Mouse (Mus musculus): Measurements from ENCODE around the gene Dctn5. TPM values are rescaled to one million over a fixed set of nuclear protein-coding genes. Genes with fewer than 3 reads are reported as not detected.
"Not testable (repeated sequence)": the region's sequence is repeated elsewhere in the genome, so short reads cannot be mapped to it uniquely, and the experiment has no call there.

Gene Dctn5
- 140 and 141 TPM in 2 replicates for polyA plus RNA-seq (2014; fragmentation: Nextera tagmentation; extraction: Ambion mirVana)

DNA sequence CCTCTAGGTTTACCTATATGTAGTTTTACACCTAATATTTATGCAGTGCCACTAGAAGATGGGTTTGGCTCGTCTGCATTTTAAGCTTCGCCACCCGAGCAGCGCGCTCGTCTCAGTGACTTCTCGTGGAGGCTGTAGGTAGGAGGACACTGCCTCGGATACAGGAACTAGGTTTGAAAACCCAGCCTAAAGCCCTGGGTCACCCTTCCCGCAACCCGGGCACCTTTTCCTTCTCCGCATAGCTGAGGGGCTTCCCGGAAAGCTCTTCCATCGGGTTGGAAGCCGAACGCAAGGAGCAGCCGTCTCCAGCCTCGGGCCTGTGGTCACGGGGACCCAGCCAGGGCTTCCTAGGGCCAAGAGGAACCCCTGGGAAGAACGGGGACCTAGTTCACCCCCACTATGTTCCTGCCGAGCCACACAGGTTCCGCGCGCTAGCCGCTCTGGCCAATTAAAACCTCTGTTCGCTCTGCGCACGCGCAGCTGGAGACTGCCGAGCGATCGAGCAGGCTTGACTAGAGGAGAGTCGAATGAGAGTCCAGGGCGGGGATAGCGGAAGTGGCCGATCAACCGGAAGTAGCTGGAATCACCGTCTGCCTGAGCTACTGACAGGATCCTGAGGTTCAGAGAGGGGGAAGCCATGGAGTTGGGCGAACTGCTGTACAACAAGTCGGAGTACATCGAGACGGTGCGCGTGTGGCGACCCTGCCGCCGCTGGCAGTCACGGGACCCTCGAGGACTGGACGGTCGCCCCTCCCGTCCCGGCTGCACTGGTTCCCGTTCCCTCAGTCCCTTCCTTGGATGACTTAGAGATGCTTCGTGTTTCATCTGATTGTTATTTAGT is at the start of gene Dctn5, which contains the start of gene Palb2:
TSS of gene Dctn5 (plus strand) at position 545 of the 841 bp plus-strand sequence.
TSS of gene Palb2 (minus strand) at position 489 of the 841 bp plus-strand sequence.
- H3K4me1 ChIP-seq (ENCODE audit: control insufficient read depth, insufficient read depth, low read length): peaks cover 12% of the 10 kb centered on the region; the same call in 1 of the 2 replicates
- no peaks in the 10 kb centered on the region; the same call in 1 of the 2 replicates for H3K36me3 ChIP-seq (ENCODE audit: control insufficient read depth, insufficient read depth, low read length)
- peak within 1 kb of the TSS; percentile 86 for H3K9ac ChIP-seq (ENCODE audit: low read length)
- peak within 1 kb of the TSS; percentile 66 for H3K4me2 ChIP-seq
- no peaks in the 10 kb centered on the region for H3K27me3 ChIP-seq (ENCODE audit: control insufficient read depth, insufficient read depth, low read length)
- DNase-seq (ENCODE audit: low spot score, missing footprints): peak; percentile 100
- H3K9me3 ChIP-seq (ENCODE audit: control insufficient read depth, low read length): no peaks in the 10 kb centered on the region
- no peak within 1 kb of the TSS; the same call in 1 of the 2 replicates for H3K27ac ChIP-seq (ENCODE audit: low read depth, low read length)
- peak; percentile 97 for ATAC-seq (ENCODE audit: low FRiP score)
- peak within 1 kb of the TSS; percentile 73 for H3K4me3 ChIP-seq (ENCODE audit: low read depth, low read length)
- under 1% methylated on average over 54 of the region's 54 CpGs for WGBS

DNA sequence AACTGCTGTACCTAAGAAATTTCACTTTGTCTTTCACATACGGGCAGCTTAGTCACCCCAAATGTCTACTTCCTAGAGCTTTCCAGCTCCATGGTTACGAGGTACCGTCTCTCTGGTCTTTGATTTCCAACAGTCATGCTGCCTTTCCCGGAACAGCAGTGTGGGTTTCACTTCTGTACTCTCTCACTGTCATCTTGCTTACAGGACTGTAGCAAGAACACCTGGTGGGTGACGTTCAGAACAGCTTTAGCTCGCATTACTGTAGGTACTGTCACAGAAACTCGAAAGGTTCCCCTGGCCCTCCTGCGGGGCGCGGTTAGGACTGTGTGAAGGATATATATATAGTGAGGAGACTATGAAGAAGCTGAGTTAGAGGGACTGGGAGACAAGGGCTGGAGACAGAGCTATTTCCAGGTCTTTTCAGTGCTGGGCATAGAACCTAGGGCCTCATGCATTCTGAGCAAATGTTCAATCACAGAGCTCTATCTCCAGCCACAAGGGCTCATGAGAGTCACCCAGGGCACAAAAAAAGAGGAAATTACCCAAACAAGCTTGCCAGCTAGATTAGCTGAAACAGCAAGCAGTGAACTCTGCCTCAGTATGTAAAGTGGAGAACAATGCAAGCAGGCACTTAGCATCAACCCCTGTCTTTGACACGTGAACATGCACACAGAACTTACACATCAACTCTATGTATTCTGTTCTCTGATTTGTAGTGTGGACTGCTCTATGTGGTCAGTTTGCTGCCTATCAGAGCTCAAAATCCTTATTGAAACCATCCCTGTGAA is 45.5 kb upstream of the Dctn5 start:
- H3K9ac ChIP-seq (ENCODE audit: low read length): no peak overlapping the region
- no peaks in the 10 kb centered on the region for H3K4me1 ChIP-seq (ENCODE audit: control insufficient read depth, insufficient read depth, low read length)
- H3K4me2 ChIP-seq: no peak overlapping the region
- peak; percentile 81 for DNase-seq (ENCODE audit: low spot score, missing footprints)
- H3K27ac ChIP-seq (ENCODE audit: low read depth, low read length): no peak overlapping the region
- no peak for ATAC-seq (ENCODE audit: low FRiP score)
- H3K36me3 ChIP-seq (ENCODE audit: control insufficient read depth, insufficient read depth, low read length): peaks cover 17% of the 10 kb centered on the region
- no peak overlapping the region for H3K4me3 ChIP-seq (ENCODE audit: low read depth, low read length)
- 92% methylated on average over 11 of the region's 11 CpGs for WGBS
- no peaks in the 10 kb centered on the region for H3K9me3 ChIP-seq (ENCODE audit: control insufficient read depth, low read length)
- H3K27me3 ChIP-seq (ENCODE audit: control insufficient read depth, insufficient read depth, low read length): no peaks in the 10 kb centered on the region

DNA sequence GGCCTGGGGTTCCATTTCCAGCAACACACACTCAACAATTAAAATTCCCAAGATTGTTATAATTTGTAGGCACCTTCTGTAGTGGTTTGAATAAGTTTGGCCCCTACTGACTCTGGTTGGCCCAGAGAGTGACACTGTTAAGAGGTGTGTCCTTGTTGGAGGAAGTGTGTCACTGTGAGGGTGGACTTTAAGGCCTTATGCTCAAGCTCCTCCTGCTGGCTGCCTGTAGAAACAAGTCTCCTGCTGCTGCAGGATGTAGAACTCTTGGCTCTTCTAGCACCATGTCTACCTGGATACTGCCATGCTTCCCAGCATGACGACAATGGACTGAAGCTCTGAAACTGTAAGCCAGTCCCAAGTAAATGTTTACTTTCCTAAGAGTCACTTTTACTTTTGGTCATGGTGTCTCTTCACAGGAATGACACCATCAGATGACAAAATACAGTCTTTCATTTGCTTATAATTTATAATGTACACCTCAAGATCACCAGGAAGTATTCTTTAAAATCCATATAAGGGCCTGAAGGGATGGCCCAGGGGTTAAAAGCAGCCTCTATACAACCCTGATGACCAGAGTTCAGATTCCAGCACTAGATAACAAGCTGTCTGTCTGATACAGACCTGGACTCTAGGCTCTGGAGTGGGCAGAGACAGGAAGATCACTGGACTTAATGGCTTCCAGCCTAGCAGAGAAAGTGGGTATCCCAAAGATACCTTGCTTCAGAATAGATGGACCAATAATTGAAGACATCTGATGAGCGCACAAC is 38.1 kb upstream of the Dctn5 start:
- Histone ChIP-seq H3K9me3 (ENCODE audit: control insufficient read depth, low read length) (no peaks in the 10 kb centered on the region), H3K9ac (ENCODE audit: low read length) (no peak overlapping the region), H3K4me3 (ENCODE audit: low read depth, low read length) (no peak overlapping the region), H3K27ac (ENCODE audit: low read depth, low read length) (no peak overlapping the region), H3K4me2 (no peak overlapping the region), H3K27me3 (ENCODE audit: control insufficient read depth, insufficient read depth, low read length) (no peaks in the 10 kb centered on the region), H3K4me1 (ENCODE audit: control insufficient read depth, insufficient read depth, low read length) (no peaks in the 10 kb centered on the region), H3K36me3 (ENCODE audit: control insufficient read depth, insufficient read depth, low read length) (peaks cover 28% of the 10 kb centered on the region)
- DNase-seq (ENCODE audit: low spot score, missing footprints) (peak; percentile 74), ATAC-seq (ENCODE audit: low FRiP score) (no peak)
- 94% methylated on average over 2 of the region's 2 CpGs for WGBS

DNA sequence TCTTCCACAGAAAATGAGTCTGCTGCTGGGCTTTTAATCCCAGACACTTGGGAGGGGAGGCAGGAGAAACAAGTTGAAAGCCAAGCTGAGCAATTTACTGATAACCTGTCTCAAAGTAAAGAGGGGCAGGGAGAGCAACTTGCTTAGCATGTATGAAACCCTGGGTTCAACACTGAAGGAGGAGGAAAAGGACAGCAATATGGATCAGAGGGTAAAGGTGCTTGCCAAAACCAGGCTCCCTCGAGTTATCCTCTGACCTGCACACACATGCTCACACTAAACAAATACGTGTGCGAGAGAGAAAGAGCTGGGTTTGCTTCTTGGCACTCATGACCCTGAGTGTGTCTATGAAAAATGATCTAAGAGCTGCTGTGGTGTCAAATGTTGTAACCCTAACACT is 34.8 kb upstream of the Dctn5 start:
- H3K4me3 ChIP-seq (ENCODE audit: low read depth, low read length): no peak overlapping the region
- no peak overlapping the region for H3K4me2 ChIP-seq
- no peak for DNase-seq (ENCODE audit: low spot score, missing footprints)
- H3K27me3 ChIP-seq (ENCODE audit: control insufficient read depth, insufficient read depth, low read length): no peaks in the 10 kb centered on the region
- 98% methylated on average over 3 of the region's 3 CpGs for WGBS
- H3K4me1 ChIP-seq (ENCODE audit: control insufficient read depth, insufficient read depth, low read length): peaks cover 9% of the 10 kb centered on the region; the same call in 1 of the 2 replicates
- H3K36me3 ChIP-seq (ENCODE audit: control insufficient read depth, insufficient read depth, low read length): peaks cover 12% of the 10 kb centered on the region
- ATAC-seq (ENCODE audit: low FRiP score): no peak
- no peak overlapping the region for H3K9ac ChIP-seq (ENCODE audit: low read length)
- no peak overlapping the region for H3K27ac ChIP-seq (ENCODE audit: low read depth, low read length)
- no peaks in the 10 kb centered on the region for H3K9me3 ChIP-seq (ENCODE audit: control insufficient read depth, low read length)

DNA sequence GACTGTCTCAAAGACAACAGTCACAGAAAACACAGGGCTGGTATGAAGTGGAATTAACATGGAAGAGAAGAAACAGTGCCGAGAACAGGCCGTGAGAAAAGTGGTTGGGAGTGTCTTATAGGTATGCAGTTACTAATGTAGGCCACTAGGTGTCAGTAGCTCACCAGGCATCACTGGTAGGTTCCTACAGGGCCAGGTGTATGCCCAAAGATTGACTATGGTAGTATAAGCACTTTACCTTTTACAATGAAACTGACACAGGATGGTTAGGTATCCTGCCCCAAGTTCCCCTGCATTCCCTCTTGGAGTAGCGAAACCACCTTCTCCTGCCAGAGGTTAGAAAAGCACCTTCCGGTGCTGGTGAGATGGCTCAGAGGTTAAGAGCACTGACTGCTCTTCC is 33.6 kb upstream of the Dctn5 start:
- ATAC-seq (ENCODE audit: low FRiP score): no peak
- DNase-seq (ENCODE audit: low spot score, missing footprints): peak; percentile 87
- H3K9ac ChIP-seq (ENCODE audit: low read length): no peak overlapping the region
- no peaks in the 10 kb centered on the region for H3K9me3 ChIP-seq (ENCODE audit: control insufficient read depth, low read length)
- H3K4me2 ChIP-seq: no peak overlapping the region
- 74% methylated on average over 4 of the region's 4 CpGs for WGBS
- H3K4me1 ChIP-seq (ENCODE audit: control insufficient read depth, insufficient read depth, low read length): peaks cover 9% of the 10 kb centered on the region; the same call in 1 of the 2 replicates
- H3K4me3 ChIP-seq (ENCODE audit: low read depth, low read length): no peak overlapping the region
- H3K36me3 ChIP-seq (ENCODE audit: control insufficient read depth, insufficient read depth, low read length): peaks cover 12% of the 10 kb centered on the region
- no peaks in the 10 kb centered on the region for H3K27me3 ChIP-seq (ENCODE audit: control insufficient read depth, insufficient read depth, low read length)
- H3K27ac ChIP-seq (ENCODE audit: low read depth, low read length): no peak overlapping the region

DNA sequence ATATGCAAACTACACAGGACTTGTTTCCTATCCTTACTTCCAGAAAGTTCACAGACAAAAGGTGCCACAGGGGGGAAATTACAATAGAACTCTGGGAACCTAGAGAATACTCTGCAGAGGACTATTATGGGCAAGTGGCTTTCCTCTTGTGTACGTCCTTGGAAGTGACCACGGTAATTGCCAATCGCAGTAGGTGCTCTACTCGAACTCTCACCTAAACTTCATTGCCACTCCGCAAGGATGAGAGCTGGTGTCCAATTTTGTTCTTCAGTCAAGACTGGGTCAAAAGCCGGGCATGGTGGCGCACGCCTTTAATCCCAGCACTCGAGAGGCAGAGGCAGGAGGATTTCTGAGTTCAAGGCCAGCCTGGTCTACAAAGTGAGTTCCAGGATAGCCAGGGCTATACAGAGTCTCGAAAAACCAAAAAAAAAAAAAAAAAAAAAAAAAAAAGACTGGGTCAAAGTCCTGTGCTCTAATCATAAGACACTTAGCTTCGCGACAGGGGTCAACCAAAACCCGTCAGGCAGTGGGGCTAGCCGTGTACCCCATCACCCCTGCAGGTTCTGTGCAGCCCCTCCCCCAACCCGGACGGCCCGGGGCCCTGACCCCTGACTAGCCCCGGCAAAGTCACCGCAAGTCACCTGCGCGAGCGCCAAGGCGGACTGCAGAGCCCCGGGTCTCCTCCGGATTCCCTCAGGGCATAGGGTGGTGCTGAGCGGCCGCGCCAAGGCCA is 31.7 kb upstream of the Dctn5 start:
- not testable (repeated sequence) for H3K27me3 ChIP-seq (ENCODE audit: control insufficient read depth, insufficient read depth, low read length); H3K4me1 ChIP-seq (ENCODE audit: control insufficient read depth, insufficient read depth, low read length); H3K9me3 ChIP-seq (ENCODE audit: control insufficient read depth, low read length); H3K27ac ChIP-seq (ENCODE audit: low read depth, low read length); H3K36me3 ChIP-seq (ENCODE audit: control insufficient read depth, insufficient read depth, low read length)
- ATAC-seq (ENCODE audit: low FRiP score) (peak; percentile 86), DNase-seq (ENCODE audit: low spot score, missing footprints) (peak; percentile 95)
- peak overlapping the region; percentile 70 for H3K4me3 ChIP-seq (ENCODE audit: low read depth, low read length)
- 10% methylated on average over 24 of the region's 28 CpGs for WGBS
- H3K4me2 ChIP-seq: peak overlapping the region; percentile 71
- H3K9ac ChIP-seq (ENCODE audit: low read length): peak overlapping the region; percentile 86

DNA sequence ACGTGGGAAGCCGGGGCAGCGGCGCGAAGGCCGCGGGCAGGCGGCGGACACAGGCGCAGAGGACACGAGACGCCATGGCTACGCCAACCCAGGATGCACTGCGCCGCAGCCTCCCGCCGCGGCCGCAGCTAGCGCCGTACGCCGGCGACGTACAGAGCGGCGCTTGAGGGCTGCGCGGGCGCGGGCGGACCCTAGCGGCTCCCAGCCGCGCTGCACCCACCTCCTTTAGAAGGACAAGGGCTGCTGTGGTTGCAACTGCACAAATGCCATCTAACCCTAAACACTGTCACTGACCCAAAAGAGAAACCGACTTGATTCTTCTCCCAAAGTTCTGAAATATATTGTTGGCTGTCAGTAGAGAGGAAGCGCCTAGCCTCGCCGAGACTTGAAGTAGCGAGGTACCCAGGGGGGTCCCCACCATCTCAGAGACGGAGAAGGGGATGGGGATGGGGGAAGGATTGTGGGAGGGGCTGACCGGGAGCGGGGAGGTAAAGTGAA is 31.0 kb upstream of the Dctn5 start, which contains the start of gene Ndufab1:
TSS of gene Ndufab1 (minus strand) at position 140 of the 498 bp plus-strand sequence.
- peaks cover 2% of the 10 kb centered on the region; the same call in 1 of the 2 replicates for H3K36me3 ChIP-seq (ENCODE audit: control insufficient read depth, insufficient read depth, low read length)

DNA sequence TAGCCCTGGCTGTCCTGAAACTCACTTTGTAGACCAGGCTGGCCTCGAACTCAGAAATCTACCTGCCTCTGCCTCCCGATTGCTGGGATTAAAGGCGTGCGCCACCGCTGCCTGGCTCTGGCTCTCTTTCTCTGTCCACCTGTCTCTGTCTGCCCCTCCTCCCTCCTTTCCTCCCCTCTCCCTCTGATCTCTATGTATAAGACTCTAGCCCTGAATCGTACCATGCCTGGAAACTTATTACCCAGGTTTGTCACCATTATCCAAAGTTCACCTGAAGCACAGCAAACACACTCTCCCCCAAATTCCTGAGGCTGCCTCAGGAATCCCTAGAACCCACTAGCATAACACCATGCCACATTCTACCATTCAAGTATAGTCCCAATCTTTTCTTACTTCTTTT is 24.6 kb upstream of the Dctn5 start:
- Histone ChIP-seq H3K27me3 (ENCODE audit: control insufficient read depth, insufficient read depth, low read length) (no peaks in the 10 kb centered on the region), H3K4me3 (ENCODE audit: low read depth, low read length) (no peak overlapping the region), H3K9me3 (ENCODE audit: control insufficient read depth, low read length) (no peaks in the 10 kb centered on the region), H3K9ac (ENCODE audit: low read length) (no peak overlapping the region), H3K4me2 (no peak overlapping the region), H3K4me1 (ENCODE audit: control insufficient read depth, insufficient read depth, low read length) (no peaks in the 10 kb centered on the region), H3K27ac (ENCODE audit: low read depth, low read length) (no peak overlapping the region), H3K36me3 (ENCODE audit: control insufficient read depth, insufficient read depth, low read length) (0 out of 2 replicates have a peak, but pooled peaks cover 4% of the 10 kb centered on the region)
- WGBS: 98% methylated on average over 6 of the region's 6 CpGs
- no peak for ATAC-seq (ENCODE audit: low FRiP score)
- DNase-seq (ENCODE audit: low spot score, missing footprints): no peak

More for the DNA sequence above, 31.0 kb upstream of the Dctn5 start, which contains the start of gene Ndufab1:
- H3K4me1 ChIP-seq (ENCODE audit: control insufficient read depth, insufficient read depth, low read length): peaks cover 9% of the 10 kb centered on the region; the same call in 1 of the 2 replicates
- no peaks in the 10 kb centered on the region for H3K9me3 ChIP-seq (ENCODE audit: control insufficient read depth, low read length)
- DNase-seq (ENCODE audit: low spot score, missing footprints): peak; percentile 98
- WGBS: under 1% methylated on average over 41 of the region's 43 CpGs
- ATAC-seq (ENCODE audit: low FRiP score): peak; percentile 99
- peak within 1 kb of the TSS; percentile 70 for H3K4me3 ChIP-seq (ENCODE audit: low read depth, low read length)
- no peak within 1 kb of the TSS; the same call in 1 of the 2 replicates for H3K27ac ChIP-seq (ENCODE audit: low read depth, low read length)
- H3K27me3 ChIP-seq (ENCODE audit: control insufficient read depth, insufficient read depth, low read length): no peaks in the 10 kb centered on the region
- peak within 1 kb of the TSS; percentile 71 for H3K4me2 ChIP-seq
- H3K9ac ChIP-seq (ENCODE audit: low read length): peak within 1 kb of the TSS; percentile 86
